Mouse (Mus musculus) intestine, postnatal 0 days (tissue): Measurements from ENCODE around the gene Cotl1. TPM values are rescaled to one million over a fixed set of nuclear protein-coding genes. Genes with fewer than 3 reads are reported as not detected.
A peak's percentile ranks its signal among the peaks of the same experiment; 100 is the strongest.

ENCODE experiments used
- ATAC-seq: fragments of 200-750 bp; cut with Nextera tagmentation; 2 replicates; pipeline ENCODE4 v1.8.0; 2017; ENCODE audit warnings: mild to moderate bottlenecking, moderate TSS enrichment, moderate library complexity
- H3K27ac ChIP-seq: fragments of 300-500 bp; sonication (generic); 2 replicates; pipeline ENCODE4 v1.5.1; 2014; ENCODE audit warnings: mild to moderate bottlenecking, low read depth, low read length, moderate library complexity
- H3K27me3 ChIP-seq: fragments of 300-500 bp; sonication (generic); replicated peaks from 2 replicates; pipeline ENCODE4 v1.6.1; 2014; ENCODE audit warnings: low read length, mixed read lengths; ENCODE audit not compliant: control insufficient read depth, insufficient read depth
- H3K36me3 ChIP-seq: fragments of 300-500 bp; sonication (generic); 2 replicates; pipeline ENCODE4 v1.6.1; 2014; ENCODE audit warnings: mild to moderate bottlenecking, moderate library complexity; ENCODE audit not compliant: control insufficient read depth, insufficient read depth
- H3K4me1 ChIP-seq: fragments of 300-500 bp; sonication (generic); replicated peaks from 2 replicates; pipeline ENCODE4 v1.6.1; 2014; ENCODE audit warnings: antibody characterized with exemption, low read length, mixed read lengths; ENCODE audit not compliant: control insufficient read depth, insufficient read depth
- H3K4me2 ChIP-seq: fragments of 300-500 bp; sonication (generic); replicated peaks from 2 replicates; pipeline ENCODE4 v1.6.1; 2014; ENCODE audit warnings: low read depth, mild to moderate bottlenecking, moderate library complexity
- H3K4me3 ChIP-seq: fragments of 300-500 bp; sonication (generic); 2 replicates; pipeline ENCODE4 v1.5.1; 2014; ENCODE audit warnings: low read depth, low read length
- H3K9ac ChIP-seq: fragments of 300-500 bp; sonication (generic); 2 replicates; pipeline ENCODE4 v1.6.1; 2014; ENCODE audit warnings: mild to moderate bottlenecking, low read depth, low read length
- H3K9me3 ChIP-seq: fragments of 300-500 bp; sonication (generic); 2 replicates; pipeline ENCODE4 v1.6.1; 2016; ENCODE audit warnings: mixed run types; ENCODE audit not compliant: control insufficient read depth
- CTCF ChIP-seq: sonication (generic); IDR thresholded peaks from 2 replicates; pipeline ENCODE4 v1.5.1; 2016; ENCODE audit warnings: low read depth, mild to moderate bottlenecking, control low read depth, antibody characterized with exemption, moderate library complexity
- WGBS: fragments of 180-500 bp; shearing (Covaris S2); extraction: QIAGEN DNeasy Blood & Tissue Kit; methylation state at CpG from one replicate; pipeline ENCODE4 v1.1.7; 2014; 5-methylcytosine and 5-hydroxymethylcytosine counted together
- polyA plus RNA-seq: library from polyadenylated mRNA; unstranded; fragments of >200 nt; fragmentation: Nextera tagmentation; extraction: Ambion mirVana; gene quantifications from 2 replicates; pipeline ENCODE4 v1.2.1, GENCODE M21; 2015

Cotl1 gene
- polyA plus RNA-seq, 1 experiment from 2014 or later: 169 TPM

DNA sequence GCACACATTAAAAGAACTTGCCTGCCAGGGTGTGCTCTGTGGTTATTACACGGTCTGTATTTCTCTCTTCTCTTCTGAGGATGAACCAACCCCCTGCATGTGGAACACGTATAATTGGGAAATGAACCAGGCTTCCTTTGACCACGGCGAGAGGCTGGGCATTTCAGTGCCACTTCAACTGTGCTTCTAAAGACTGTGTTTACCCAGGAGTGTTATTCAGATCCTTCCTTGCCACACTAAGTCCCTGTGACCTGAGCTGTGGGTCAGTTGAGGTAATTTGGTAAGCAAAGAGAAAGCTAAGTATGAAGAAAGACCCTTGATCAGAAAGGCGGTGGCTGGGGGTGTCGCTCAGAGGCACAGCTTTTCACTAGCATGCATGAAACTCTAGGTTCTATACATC is 41.0 kb upstream of the Cotl1 start:
- Histone ChIP-seq H3K9me3 (no peaks in the 10 kb centered on the region), H3K4me1 (no peaks in the 10 kb centered on the region), H3K4me3 (no peak overlapping the region), H3K27ac (no peak overlapping the region), H3K9ac (no peak overlapping the region), H3K4me2 (no peak overlapping the region), H3K36me3 (peaks cover 5% of the 10 kb centered on the region), H3K27me3 (no peaks in the 10 kb centered on the region)
- ATAC-seq: no peak
- WGBS: 75% methylated on average over 6 of the region's 6 CpGs
- TF ChIP-seq CTCF: no peak

DNA sequence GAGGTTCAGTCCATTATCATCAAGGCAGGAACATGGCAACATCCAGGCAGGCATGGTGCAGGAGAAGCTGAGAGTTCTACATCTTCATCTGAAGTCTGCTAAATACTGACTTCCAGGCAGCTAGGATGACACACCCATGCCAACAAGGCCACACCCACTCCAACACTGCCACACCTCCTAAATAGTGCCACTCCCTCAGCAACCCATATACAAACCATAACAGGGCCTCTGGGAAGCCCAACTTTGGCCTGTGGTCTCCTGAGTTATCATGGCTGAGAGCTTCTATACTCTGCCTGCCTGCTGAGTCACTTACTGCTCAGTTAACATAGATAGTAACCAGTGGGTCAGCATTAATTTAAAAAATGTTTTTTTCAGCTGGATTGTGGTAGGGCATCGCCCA is 32.8 kb upstream of the Cotl1 start:
- Histone ChIP-seq H3K9ac (no peak overlapping the region), H3K4me1 (no peaks in the 10 kb centered on the region), H3K4me2 (no peak overlapping the region), H3K27me3 (no peaks in the 10 kb centered on the region), H3K4me3 (no peak overlapping the region), H3K27ac (no peak overlapping the region), H3K36me3 (peaks cover 53% of the 10 kb centered on the region), H3K9me3 (peaks cover 9% of the 10 kb centered on the region)
- WGBS: 95% methylated on average over 1 of the region's 1 CpGs
- peak; percentile 33; the same call in 1 of the 2 replicates for ATAC-seq
- no peak for TF ChIP-seq CTCF

DNA sequence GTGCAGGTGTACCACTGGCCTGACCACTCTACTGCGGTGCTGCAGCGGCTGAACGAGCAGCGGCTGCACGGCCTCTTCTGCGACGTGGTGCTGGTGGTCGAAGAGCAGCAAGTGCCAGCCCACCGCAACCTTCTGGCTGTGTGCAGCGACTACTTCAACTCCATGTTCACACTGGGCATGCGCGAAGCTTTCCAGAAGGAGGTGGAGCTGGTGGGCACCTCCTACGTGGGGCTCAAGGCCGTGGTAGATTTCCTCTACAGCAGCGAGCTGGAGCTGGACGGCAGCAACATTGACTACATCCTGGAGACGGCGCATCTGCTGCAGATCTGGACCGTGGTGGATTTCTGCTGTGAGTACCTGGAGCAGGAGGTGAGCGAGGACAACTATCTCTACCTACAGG is 29.3 kb upstream of the Cotl1 start:
- Histone ChIP-seq H3K9me3 (peaks cover 9% of the 10 kb centered on the region), H3K27ac (no peak overlapping the region), H3K4me1 (no peaks in the 10 kb centered on the region), H3K9ac (no peak overlapping the region), H3K4me3 (no peak overlapping the region), H3K27me3 (no peaks in the 10 kb centered on the region), H3K4me2 (no peak overlapping the region), H3K36me3 (peaks cover 36% of the 10 kb centered on the region)
- no peak for ATAC-seq
- 79% methylated on average over 20 of the region's 20 CpGs for WGBS
- TF ChIP-seq CTCF: no peak

DNA sequence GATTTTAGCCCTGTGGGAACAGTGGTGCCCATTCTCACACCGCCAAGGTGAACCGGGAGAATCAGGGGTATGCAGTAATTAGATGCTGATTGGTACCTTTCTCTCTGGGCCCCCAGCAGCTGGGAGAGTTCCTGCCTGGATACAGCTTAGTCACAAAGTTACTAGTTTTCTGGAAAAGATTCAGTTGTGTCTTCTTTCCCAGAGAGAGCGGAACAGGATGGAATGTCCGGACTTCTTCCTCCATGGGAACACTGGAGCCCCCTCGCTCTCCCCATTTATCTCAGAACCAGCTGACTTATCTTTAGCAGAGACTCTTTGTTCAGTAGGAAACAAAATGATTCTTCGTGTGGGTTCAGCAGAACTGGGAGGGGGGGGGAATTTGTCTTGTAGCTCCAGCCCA is 22.4 kb upstream of the Cotl1 start:
- no peak overlapping the region for H3K27ac ChIP-seq
- H3K27me3 ChIP-seq: no peaks in the 10 kb centered on the region
- no peak for ATAC-seq

DNA sequence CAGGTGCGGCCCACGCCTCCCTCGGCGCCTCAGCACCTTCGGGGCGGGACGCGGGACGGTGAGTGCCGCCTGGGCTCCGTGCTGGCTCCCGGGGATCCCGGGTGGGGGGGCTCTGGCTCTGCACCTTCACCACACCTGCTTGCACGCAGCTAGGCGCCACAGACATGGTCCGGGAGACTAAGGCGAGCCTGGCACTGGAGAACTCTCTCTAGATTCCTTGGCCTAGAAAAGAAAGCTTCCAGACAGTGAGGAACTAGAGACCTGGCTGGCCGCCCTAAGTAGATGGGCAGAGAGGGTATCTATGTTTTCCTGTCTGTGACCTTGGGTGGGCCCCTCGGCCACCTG is 22.0 kb upstream of the Cotl1 start:
- Histone ChIP-seq H3K4me3 (peak overlapping the region; percentile 81), H3K4me1 (no peaks in the 10 kb centered on the region), H3K9ac (peak overlapping the region; percentile 73), H3K9me3 (no peaks in the 10 kb centered on the region), H3K27me3 (no peaks in the 10 kb centered on the region), H3K36me3 (no peaks in the 10 kb centered on the region), H3K4me2 (peak overlapping the region; percentile 95), H3K27ac (peak overlapping the region; percentile 68)
- no peak for TF ChIP-seq CTCF
- 1% methylated on average over 19 of the region's 19 CpGs for WGBS
- no peak for ATAC-seq

More for the DNA sequence above, 22.4 kb upstream of the Cotl1 start:
- H3K4me2 ChIP-seq: peak overlapping the region; percentile 95
- no peak for TF ChIP-seq CTCF
- H3K9me3 ChIP-seq: no peaks in the 10 kb centered on the region
- 18% methylated on average over 6 of the region's 6 CpGs for WGBS
- H3K9ac ChIP-seq: peak overlapping the region; percentile 73
- H3K4me3 ChIP-seq: peak overlapping the region; percentile 81
- H3K36me3 ChIP-seq: no peaks in the 10 kb centered on the region
- no peaks in the 10 kb centered on the region for H3K4me1 ChIP-seq

DNA sequence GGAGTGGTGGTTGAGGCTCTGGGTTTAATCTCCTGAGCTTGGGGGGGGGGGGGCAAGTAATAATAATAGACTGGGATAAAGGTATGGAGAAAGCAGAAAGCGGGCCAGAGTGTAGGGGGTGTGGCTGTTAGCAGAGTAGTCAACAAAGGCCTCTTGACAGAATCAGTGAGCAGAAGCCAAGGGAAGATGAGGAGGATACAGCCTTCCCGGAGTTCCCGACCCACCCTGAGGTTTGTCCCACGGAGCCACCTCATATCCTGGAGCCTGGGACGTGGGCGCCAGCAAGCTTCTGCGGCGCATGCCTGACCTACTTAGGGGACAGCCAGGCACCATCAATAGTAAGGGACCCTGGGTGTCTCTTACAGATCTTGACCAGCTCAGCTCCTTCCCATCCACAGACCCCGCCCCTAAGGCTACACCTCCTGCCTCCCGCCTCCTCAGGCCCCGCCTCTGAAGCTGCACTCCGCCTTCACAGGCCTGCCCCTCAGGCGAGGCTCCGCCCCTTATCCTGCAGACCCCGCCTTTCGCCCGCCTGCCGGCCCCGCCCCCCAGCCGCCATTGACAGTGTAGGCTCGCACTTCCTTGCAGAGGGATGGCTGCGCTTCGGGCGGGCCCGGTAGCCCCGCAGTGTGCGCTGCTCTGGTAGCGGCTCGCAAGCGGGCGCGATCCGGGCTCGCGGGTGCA is 21.5 kb upstream of the Cotl1 start, which contains the start of gene Klhl36:
Klhl36 (plus strand) TSS at position 561 of the 684 bp plus-strand sequence.
- Histone ChIP-seq H3K27me3 (no peaks in the 10 kb centered on the region), H3K4me3 (peak within 1 kb of the TSS; percentile 81), H3K9me3 (no peaks in the 10 kb centered on the region), H3K36me3 (no peaks in the 10 kb centered on the region), H3K27ac (peak within 1 kb of the TSS; percentile 68), H3K4me2 (peak within 1 kb of the TSS; percentile 95), H3K4me1 (no peaks in the 10 kb centered on the region), H3K9ac (peak within 1 kb of the TSS; percentile 73)
- whole genome bisulfite sequencing: 2% methylated on average over 34 of the region's 35 CpGs
- peak; percentile 98 for ATAC-seq
- TF ChIP-seq CTCF: no peak
